Mouse (Mus musculus): ENCODE results near the gene Dhx15. TPM values are rescaled to one million over a fixed set of nuclear protein-coding genes. Genes with fewer than 3 reads are reported as not detected.

Dhx15 gene
- polyA plus RNA-seq, 1 experiment from 2014 or later = 87.5 TPM

DNA sequence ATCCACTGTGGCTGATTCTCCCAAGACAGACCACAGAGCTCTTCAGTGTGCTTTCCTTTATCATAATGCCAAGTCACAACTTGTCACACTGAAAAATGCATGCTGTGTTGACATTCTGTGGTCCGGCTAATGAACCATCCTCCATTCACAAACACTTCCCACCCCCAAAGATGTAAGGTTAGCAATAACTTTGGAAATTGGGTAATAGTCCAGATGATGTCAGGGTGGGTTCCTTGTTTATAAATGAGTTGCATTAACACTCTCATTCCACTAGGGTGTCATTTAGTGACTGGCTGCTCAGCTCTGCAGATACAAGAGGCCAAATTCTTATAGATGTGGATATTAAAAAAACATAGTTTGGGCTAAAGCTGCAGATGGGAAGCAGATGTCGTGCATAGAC, 71.1 kb downstream of the Dhx15 start:
- no peaks in the 10 kb centered on the region for H3K9me3 ChIP-seq (ENCODE audit: control insufficient read depth, low read length)
- DNase-seq (no peak), ATAC-seq (ENCODE audit: low FRiP score, low TSS enrichment) (no peak)
- H3K4me1 ChIP-seq (ENCODE audit: control insufficient read depth, insufficient read depth, low read length) = peaks cover 9% of the 10 kb centered on the region
- H3K27ac ChIP-seq (replicated peaks; ENCODE audit: low read depth, low read length) = no peak overlapping the region
- no peak overlapping the region for H3K4me3 ChIP-seq (replicated peaks; ENCODE audit: low read depth, low read length)
- H3K27me3 ChIP-seq (ENCODE audit: control insufficient read depth, insufficient read depth, low read length) = peaks cover 10% of the 10 kb centered on the region
- H3K36me3 ChIP-seq (ENCODE audit: control insufficient read depth, insufficient read depth, low read length) = no peaks in the 10 kb centered on the region
- H3K9ac ChIP-seq (replicated peaks; ENCODE audit: low read length) = no peak overlapping the region
- 93% methylated on average over 2 of the region's 2 CpGs for WGBS
- no peak overlapping the region for H3K4me2 ChIP-seq (ENCODE audit: low read length)

DNA sequence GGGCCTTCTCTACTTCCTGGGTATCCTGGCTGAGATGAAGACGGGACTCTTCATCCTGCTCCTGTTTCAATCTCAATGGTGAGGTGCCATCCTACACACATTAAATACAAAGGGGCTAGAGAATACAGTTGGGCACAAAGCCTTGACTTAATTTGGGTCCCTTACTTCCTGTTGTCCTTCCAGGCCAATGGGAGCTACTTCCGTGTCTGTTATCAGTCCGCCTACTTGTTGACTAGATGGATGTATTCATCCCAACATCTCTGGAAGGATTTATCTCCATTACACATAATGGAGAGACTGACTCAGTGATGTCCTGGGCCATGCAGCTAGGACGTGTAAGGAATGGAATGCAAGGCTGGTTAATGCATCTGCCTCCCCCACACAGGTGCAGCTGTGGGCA, 72.5 kb downstream of the Dhx15 start:
- Histone ChIP-seq H3K36me3 (ENCODE audit: control insufficient read depth, insufficient read depth, low read length) (no peaks in the 10 kb centered on the region), H3K9ac (replicated peaks; ENCODE audit: low read length) (no peak overlapping the region), H3K4me1 (ENCODE audit: control insufficient read depth, insufficient read depth, low read length) (peaks cover 9% of the 10 kb centered on the region), H3K4me2 (ENCODE audit: low read length) (no peak overlapping the region), H3K4me3 (replicated peaks; ENCODE audit: low read depth, low read length) (no peak overlapping the region), H3K9me3 (ENCODE audit: control insufficient read depth, low read length) (no peaks in the 10 kb centered on the region), H3K27me3 (ENCODE audit: control insufficient read depth, insufficient read depth, low read length) (peaks cover 16% of the 10 kb centered on the region), H3K27ac (replicated peaks; ENCODE audit: low read depth, low read length) (no peak overlapping the region)
- ATAC-seq (ENCODE audit: low FRiP score, low TSS enrichment) (no peak), DNase-seq (no peak)
- 84% methylated on average over 4 of the region's 4 CpGs for WGBS

DNA sequence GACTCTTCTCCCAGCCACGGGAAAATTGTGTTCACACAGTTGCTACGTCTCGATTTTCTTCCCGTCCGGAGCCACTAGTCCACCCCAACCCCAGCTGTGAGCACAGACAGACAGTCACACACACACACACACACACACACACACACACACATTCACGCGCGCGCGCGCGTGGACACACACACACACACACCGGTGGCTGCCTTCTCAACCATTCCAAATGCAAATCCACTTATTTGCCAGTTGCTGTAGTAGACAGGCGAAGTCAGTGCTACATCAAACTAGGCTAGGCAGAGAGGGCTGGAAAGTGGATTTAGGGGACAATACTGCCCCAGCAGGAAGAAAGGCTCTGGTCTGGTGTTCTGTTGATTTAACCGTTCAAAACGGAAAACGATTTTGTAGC, 73.9 kb downstream of the Dhx15 start:
- H3K9me3 ChIP-seq (ENCODE audit: control insufficient read depth, low read length) = no peaks in the 10 kb centered on the region
- peak overlapping the region; percentile 65; the same call in 1 of the 2 replicates for H3K9ac ChIP-seq (replicated peaks; ENCODE audit: low read length)
- peaks cover 18% of the 10 kb centered on the region for H3K4me1 ChIP-seq (ENCODE audit: control insufficient read depth, insufficient read depth, low read length)
- H3K27ac ChIP-seq (replicated peaks; ENCODE audit: low read depth, low read length) = peak overlapping the region; percentile 77
- H3K27me3 ChIP-seq (ENCODE audit: control insufficient read depth, insufficient read depth, low read length) = peaks cover 29% of the 10 kb centered on the region
- no peaks in the 10 kb centered on the region for H3K36me3 ChIP-seq (ENCODE audit: control insufficient read depth, insufficient read depth, low read length)
- DNase-seq = peak; percentile 70
- 0 out of 2 replicates have a peak, but pooled peaks have one; percentile 1 for ATAC-seq (ENCODE audit: low FRiP score, low TSS enrichment)
- peak overlapping the region; percentile 100 for H3K4me2 ChIP-seq (ENCODE audit: low read length)
- WGBS = 1% methylated on average over 17 of the region's 17 CpGs
- peak overlapping the region; percentile 63 for H3K4me3 ChIP-seq (replicated peaks; ENCODE audit: low read depth, low read length)

DNA sequence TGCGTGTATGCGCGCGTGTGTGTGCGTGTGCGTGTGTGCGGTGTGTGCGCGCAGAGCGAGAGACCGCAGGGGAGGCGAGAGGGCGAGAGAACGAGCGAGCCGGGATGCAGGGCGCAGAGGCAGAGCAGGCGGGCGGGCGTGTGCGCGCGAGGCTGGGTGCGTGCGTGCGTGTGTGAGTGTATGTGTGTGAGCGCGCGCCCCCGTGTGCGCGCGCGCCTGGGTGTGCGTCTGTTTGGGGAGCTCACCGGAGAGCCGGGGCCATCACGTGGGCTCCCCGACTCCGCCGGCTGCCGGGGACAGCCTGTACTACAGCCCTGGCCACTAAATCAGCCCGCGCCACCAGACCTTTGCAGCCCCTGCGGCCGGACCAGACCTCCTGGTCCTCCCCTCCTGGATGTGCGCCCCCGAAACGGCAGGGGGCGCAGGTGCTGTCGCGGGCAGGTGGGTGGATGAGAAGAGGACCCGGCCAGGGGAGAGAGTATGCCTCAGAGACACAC, 74.4 kb downstream of the Dhx15 start:
- no peaks in the 10 kb centered on the region for H3K36me3 ChIP-seq (ENCODE audit: control insufficient read depth, insufficient read depth, low read length)
- peaks cover 30% of the 10 kb centered on the region for H3K27me3 ChIP-seq (ENCODE audit: control insufficient read depth, insufficient read depth, low read length)
- peaks cover 18% of the 10 kb centered on the region for H3K4me1 ChIP-seq (ENCODE audit: control insufficient read depth, insufficient read depth, low read length)
- DNase-seq = peak; percentile 96
- peak overlapping the region; percentile 77 for H3K27ac ChIP-seq (replicated peaks; ENCODE audit: low read depth, low read length)
- WGBS = under 1% methylated on average over 53 of the region's 53 CpGs
- peak overlapping the region; percentile 65 for H3K9ac ChIP-seq (replicated peaks; ENCODE audit: low read length)
- ATAC-seq (ENCODE audit: low FRiP score, low TSS enrichment) = peak; percentile 88
- H3K4me3 ChIP-seq (replicated peaks; ENCODE audit: low read depth, low read length) = peak overlapping the region; percentile 63
- H3K4me2 ChIP-seq (ENCODE audit: low read length) = peak overlapping the region; percentile 100
- H3K9me3 ChIP-seq (ENCODE audit: control insufficient read depth, low read length) = no peaks in the 10 kb centered on the region

DNA sequence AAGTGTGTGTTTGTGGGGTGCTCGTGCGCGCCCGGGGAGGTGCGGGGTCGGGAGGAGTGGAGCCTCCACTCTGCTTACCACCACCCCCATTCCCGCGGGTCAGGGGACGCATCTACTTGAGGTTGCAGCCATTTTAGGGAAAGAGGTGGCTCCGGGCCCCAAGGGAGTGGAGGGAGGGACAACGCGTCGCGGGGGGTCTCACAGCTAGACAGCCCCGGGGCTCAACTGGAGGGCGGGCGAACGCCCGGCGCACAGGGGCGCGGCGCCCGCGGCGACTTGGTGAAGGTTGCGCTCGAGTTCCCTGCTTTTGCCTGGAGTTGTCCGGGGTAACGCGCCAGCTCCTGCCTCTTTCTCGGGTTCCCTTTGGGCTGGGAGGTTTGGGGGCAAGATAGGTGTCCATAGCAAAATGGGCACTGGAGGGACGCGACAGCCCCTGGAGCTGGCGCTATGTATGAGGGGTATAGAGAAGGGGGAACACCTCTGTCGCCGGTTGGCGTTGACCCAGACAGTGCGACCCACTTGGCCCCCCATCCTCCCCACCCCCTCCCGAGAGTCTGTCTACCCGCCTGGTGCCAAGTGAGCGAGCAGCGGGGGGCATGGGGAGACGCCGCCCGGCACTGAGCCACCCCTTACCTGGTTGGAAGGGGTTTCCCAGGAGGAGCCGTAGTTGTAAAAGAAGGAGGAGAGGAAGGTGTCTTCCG, 75.4 kb downstream of the Dhx15 start:
- Histone ChIP-seq H3K4me3 (replicated peaks; ENCODE audit: low read depth, low read length) (peak overlapping the region; percentile 63), H3K9me3 (ENCODE audit: control insufficient read depth, low read length) (no peaks in the 10 kb centered on the region), H3K27me3 (ENCODE audit: control insufficient read depth, insufficient read depth, low read length) (peaks cover 40% of the 10 kb centered on the region), H3K4me2 (ENCODE audit: low read length) (peak overlapping the region; percentile 100), H3K36me3 (ENCODE audit: control insufficient read depth, insufficient read depth, low read length) (no peaks in the 10 kb centered on the region), H3K4me1 (ENCODE audit: control insufficient read depth, insufficient read depth, low read length) (peaks cover 18% of the 10 kb centered on the region), H3K9ac (replicated peaks; ENCODE audit: low read length) (peak overlapping the region; percentile 65), H3K27ac (replicated peaks; ENCODE audit: low read depth, low read length) (peak overlapping the region; percentile 77)
- WGBS = under 1% methylated on average over 48 of the region's 48 CpGs
- DNase-seq (peak; percentile 65), ATAC-seq (ENCODE audit: low FRiP score, low TSS enrichment) (peak; percentile 0; the same call in 1 of the 2 replicates)

DNA sequence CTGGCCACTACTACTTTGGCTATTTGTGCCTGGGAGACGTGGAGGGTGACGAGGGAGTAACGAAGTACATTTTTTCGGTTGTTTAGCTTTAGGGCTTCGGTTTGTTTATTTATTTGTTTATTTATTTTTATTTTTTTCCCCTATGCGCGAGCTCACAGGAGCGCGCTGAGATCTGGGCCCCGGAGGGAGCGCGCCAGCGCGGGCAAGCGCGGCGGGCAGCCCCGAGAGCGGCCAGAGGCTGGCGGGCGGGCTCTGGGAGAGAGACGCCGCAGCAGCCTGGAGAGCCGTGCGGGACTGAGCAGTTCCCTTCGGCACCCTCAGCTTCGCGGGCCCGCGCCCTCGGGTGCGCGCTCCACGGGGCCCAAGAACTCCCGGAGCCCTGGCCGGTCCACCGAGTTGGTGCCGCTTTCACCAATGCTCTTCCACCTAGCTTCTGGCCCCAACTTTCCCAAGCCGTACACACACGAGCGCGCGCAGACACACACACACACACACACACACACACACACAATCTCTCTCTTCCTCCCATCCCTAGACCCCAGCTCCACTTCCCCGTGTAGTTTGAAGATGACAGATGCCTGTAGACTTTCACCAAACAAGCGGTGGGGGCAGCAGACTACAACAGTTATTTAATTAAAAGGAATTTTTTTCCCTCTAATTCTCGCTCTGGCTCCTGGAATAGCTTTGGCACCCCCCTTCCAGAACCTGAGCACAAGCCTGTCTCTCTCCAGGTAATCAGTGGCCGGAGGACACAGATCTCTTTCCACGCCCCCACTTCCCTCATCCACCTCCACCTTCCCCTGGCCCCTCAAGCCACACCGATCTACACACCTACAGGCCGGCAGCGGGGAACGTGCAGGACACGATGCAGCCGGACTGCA, 76.2 kb downstream of the Dhx15 start:
- Histone ChIP-seq H3K36me3 (ENCODE audit: control insufficient read depth, insufficient read depth, low read length) (no peaks in the 10 kb centered on the region), H3K4me1 (ENCODE audit: control insufficient read depth, insufficient read depth, low read length) (peaks cover 18% of the 10 kb centered on the region), H3K27me3 (ENCODE audit: control insufficient read depth, insufficient read depth, low read length) (peaks cover 42% of the 10 kb centered on the region), H3K4me2 (ENCODE audit: low read length) (peak overlapping the region; percentile 100), H3K27ac (replicated peaks; ENCODE audit: low read depth, low read length) (no peak overlapping the region), H3K9ac (replicated peaks; ENCODE audit: low read length) (peak overlapping the region; percentile 65), H3K4me3 (replicated peaks; ENCODE audit: low read depth, low read length) (peak overlapping the region; percentile 63), H3K9me3 (ENCODE audit: control insufficient read depth, low read length) (no peaks in the 10 kb centered on the region)
- ATAC-seq (ENCODE audit: low FRiP score, low TSS enrichment) (peak; percentile 12; the same call in 1 of the 2 replicates), DNase-seq (peak; percentile 71)
- WGBS = under 1% methylated on average over 54 of the region's 54 CpGs

DNA sequence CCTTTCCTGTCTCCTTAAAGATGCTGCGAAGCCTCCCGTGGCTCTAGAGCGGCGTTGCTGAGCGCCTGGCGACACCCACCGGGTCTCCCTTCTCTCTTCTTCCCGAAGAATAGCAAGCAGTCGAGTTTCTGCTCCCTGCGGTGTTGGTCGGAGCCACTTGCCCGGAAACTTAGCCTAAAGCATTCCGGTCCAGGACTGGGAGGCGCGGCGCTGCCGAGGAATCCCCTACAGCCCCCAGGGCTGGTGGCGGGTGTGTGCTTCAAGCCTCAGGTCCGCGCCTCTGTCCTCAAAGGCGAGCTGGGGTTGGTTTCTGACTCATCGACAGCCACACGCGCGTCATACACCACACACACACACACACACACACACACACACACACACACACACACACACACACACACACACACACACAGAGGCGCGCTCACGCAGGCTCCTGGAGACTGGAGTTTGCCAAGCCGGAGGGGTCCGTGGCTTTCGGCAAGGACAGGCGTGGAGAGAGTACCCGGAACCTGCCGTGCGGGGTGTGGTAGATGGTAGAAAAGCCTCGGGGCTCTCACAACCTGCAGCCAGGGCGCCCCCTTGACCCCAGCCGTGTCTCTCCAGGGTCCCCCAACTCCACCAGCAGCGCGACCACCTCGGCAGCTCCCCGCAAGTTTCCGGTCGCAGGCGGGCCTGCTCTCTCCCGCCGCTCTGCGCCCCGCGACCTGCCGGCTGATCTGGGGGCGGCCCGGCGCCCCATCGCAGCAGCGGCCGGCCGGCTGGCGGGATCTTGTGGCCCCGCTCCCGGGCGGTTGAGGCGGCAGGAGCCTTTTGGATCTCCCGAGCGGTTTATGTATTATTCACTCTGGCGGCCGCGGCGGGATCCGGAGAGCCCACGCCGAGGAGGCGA, 77.1 kb downstream of the Dhx15 start:
- ATAC-seq (ENCODE audit: low FRiP score, low TSS enrichment) (no peak), DNase-seq (peak; percentile 71)
- under 1% methylated on average over 73 of the region's 73 CpGs for WGBS
- peak overlapping the region; percentile 63 for H3K4me3 ChIP-seq (replicated peaks; ENCODE audit: low read depth, low read length)
- H3K27me3 ChIP-seq (ENCODE audit: control insufficient read depth, insufficient read depth, low read length) = peaks cover 42% of the 10 kb centered on the region
- peaks cover 18% of the 10 kb centered on the region for H3K4me1 ChIP-seq (ENCODE audit: control insufficient read depth, insufficient read depth, low read length)
- H3K9ac ChIP-seq (replicated peaks; ENCODE audit: low read length) = peak overlapping the region; percentile 65
- no peaks in the 10 kb centered on the region for H3K9me3 ChIP-seq (ENCODE audit: control insufficient read depth, low read length)
- peak overlapping the region; percentile 100 for H3K4me2 ChIP-seq (ENCODE audit: low read length)
- no peak overlapping the region for H3K27ac ChIP-seq (replicated peaks; ENCODE audit: low read depth, low read length)
- no peaks in the 10 kb centered on the region for H3K36me3 ChIP-seq (ENCODE audit: control insufficient read depth, insufficient read depth, low read length)

DNA sequence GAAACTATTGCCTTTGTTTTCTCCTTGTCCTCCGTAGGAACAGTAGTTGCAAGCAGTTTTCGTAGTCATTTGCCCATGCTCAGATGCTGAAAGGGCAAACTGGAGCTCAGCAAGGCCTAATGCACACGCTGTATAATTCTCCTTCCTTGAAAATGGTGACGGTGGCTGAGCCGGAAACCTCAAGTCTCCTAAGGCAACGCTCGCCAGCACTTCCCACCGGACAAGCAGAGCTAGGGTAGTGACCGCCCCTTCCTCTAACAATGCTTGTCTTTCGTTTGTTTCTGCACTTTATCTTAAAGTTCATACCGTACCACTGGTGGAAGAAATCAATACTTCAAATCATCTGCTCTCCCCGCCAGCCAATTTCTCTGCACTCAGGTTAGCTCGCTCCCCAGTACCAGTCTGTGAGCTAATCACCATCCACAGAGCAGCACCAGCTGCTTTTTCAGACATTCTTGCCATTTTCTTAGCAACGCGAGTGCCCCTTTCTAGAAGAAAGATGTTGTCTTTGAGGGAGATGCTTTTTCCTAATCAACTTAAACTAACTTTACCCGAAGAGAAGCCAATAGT, 78.0 kb downstream of the Dhx15 start:
- Histone ChIP-seq H3K27me3 (ENCODE audit: control insufficient read depth, insufficient read depth, low read length) (peaks cover 38% of the 10 kb centered on the region), H3K4me3 (replicated peaks; ENCODE audit: low read depth, low read length) (peak overlapping the region; percentile 63), H3K4me2 (ENCODE audit: low read length) (peak overlapping the region; percentile 100), H3K4me1 (ENCODE audit: control insufficient read depth, insufficient read depth, low read length) (peaks cover 18% of the 10 kb centered on the region), H3K27ac (replicated peaks; ENCODE audit: low read depth, low read length) (no peak overlapping the region), H3K9me3 (ENCODE audit: control insufficient read depth, low read length) (no peaks in the 10 kb centered on the region), H3K9ac (replicated peaks; ENCODE audit: low read length) (no peak overlapping the region), H3K36me3 (ENCODE audit: control insufficient read depth, insufficient read depth, low read length) (no peaks in the 10 kb centered on the region)
- peak; percentile 46 for DNase-seq
- WGBS = 3% methylated on average over 16 of the region's 16 CpGs
- no peak for ATAC-seq (ENCODE audit: low FRiP score, low TSS enrichment)

All from midbrain, embryonic 14.5 days (tissue).